Mouse (Mus musculus) small intestine, adult 10 weeks (tissue): ENCODE measurements around the gene Fam168a. TPM values are rescaled to one million over a fixed set of nuclear protein-coding genes. Genes with fewer than 3 reads are reported as not detected.

Source experiments
- polyA plus RNA-seq: library from polyadenylated mRNA; stranded (reverse); fragments of 350-450 nt; fragmentation: Illumina TruSeq; extraction: RNeasy Lipid Tissue Mini Kit (QIAGEN cat#74804); gene quantifications from one replicate; pipeline ENCODE4 v1.2.3, GENCODE M21; 2014; ENCODE audit warnings: low replicate concordance

Gene Fam168a
- 11.5 TPM for polyA plus RNA-seq

GRCm38 (mm10) chr7:100706143-100706841 lies at the start of gene Fam168a:
Gene Fam168a (plus strand): TSS chr7:100706635.

DNA sequence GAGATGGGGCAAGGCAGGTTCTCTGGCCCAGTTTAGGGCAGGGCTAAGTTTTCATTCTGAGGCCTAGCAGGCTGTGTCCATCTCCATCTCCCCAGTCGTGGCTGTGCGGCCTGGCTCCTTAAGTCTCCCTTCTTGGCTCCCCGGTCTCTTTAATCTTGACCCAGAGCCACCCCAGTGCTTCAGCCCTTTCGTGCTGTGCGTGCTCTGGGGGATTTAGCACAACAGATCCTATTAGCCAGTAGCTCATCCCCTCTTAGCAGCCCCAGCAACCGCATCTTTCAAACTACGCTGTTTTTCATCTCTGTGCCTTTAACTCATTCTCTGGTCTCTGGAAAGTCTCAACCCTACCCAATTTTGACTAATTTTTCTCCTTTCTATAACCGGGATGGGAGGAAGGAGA lies 44.2 kb upstream of the Fam168a start, which contains the start of gene Plekhb1:
TSS of gene Plekhb1 (minus strand) at position 184 of the 400 bp plus-strand sequence.

GRCm38 (mm10) chr7:100862828-100863638 lies 156.6 kb downstream of the Fam168a start, which contains the start of gene Relt:
Gene Relt (minus strand): TSS chr7:100863446.

Other genes with a start within 250 kb of the Fam168a start
- 0.59 TPM for gene Ucp3, start 233.6 kb upstream of the Fam168a start, polyA plus RNA-seq
- gene Ucp2, start 213.3 kb upstream of the Fam168a start, polyA plus RNA-seq = 16.6 TPM
- not detected for gene Dnajb13, start 191.7 kb upstream of the Fam168a start, polyA plus RNA-seq
- 27.8 TPM for gene Coa4, start 169.6 kb upstream of the Fam168a start, polyA plus RNA-seq
- gene Rab6a, start 99.2 kb upstream of the Fam168a start, polyA plus RNA-seq = 578 TPM
- 45.1 TPM for gene Mrpl48, start 98.3 kb upstream of the Fam168a start, polyA plus RNA-seq
- 6.8 TPM for gene Plekhb1, start 44.2 kb upstream of the Fam168a start, polyA plus RNA-seq
- not detected for gene Relt, start 156.8 kb downstream of the Fam168a start, polyA plus RNA-seq
- gene Arhgef17, start 225.5 kb downstream of the Fam168a start, polyA plus RNA-seq = 0.30 TPM